Mouse (Mus musculus): ENCODE results near the gene Nemp2.
"Not testable (repeated sequence)": the region's sequence is repeated elsewhere in the genome, so short reads cannot be mapped to it uniquely, and the experiment has no call there.

Gene Nemp2

GRCm38 (mm10) chr1:52653366-52653765, 22.9 kb downstream of the Nemp2 start:
- no peak for DNase-seq (ENCODE audit: low spot score)

- DNase-seq (ENCODE audit: low spot score), result no peak
Observed at GRCm38 (mm10) chr1:52655153-52655552, 24.6 kb downstream of the Nemp2 start.

GRCm38 (mm10) chr1:52658160-52658559, 27.7 kb downstream of the Nemp2 start:
- DNase-seq (ENCODE audit: low spot score), result no peak

- DNase-seq (ENCODE audit: low spot score), result no peak
Observed at GRCm38 (mm10) chr1:52660278-52660677, 29.8 kb downstream of the Nemp2 start.

GRCm38 (mm10) chr1:52660765-52661164, 30.3 kb downstream of the Nemp2 start:
- DNase-seq (ENCODE audit: low spot score), result no peak

GRCm38 (mm10) chr1:52663228-52663627, 32.7 kb downstream of the Nemp2 start:
- no peak for DNase-seq (ENCODE audit: low spot score)

- no peak for DNase-seq (ENCODE audit: low spot score)
Observed at GRCm38 (mm10) chr1:52668743-52669323, 38.3 kb downstream of the Nemp2 start.

GRCm38 (mm10) chr1:52669931-52670330, 39.4 kb downstream of the Nemp2 start:
- no peak for DNase-seq (ENCODE audit: low spot score)

- no peak for DNase-seq (ENCODE audit: low spot score)
Observed at GRCm38 (mm10) chr1:52675561-52676551, 45.4 kb downstream of the Nemp2 start.

GRCm38 (mm10) chr1:52676621-52677020, 46.1 kb downstream of the Nemp2 start:
- DNase-seq (ENCODE audit: low spot score), result peak; percentile 65

GRCm38 (mm10) chr1:52683550-52683949, 53.0 kb downstream of the Nemp2 start:
- DNase-seq (ENCODE audit: low spot score), result no peak

GRCm38 (mm10) chr1:52687636-52688035, 57.1 kb downstream of the Nemp2 start:
- no peak for DNase-seq (ENCODE audit: low spot score)

- DNase-seq (ENCODE audit: low spot score), result not testable (repeated sequence)
Observed at GRCm38 (mm10) chr1:52694456-52694855, 64.0 kb downstream of the Nemp2 start.
